Mouse (Mus musculus): ENCODE results near the gene Acvr1. TPM values are rescaled to one million over a fixed set of nuclear protein-coding genes. Genes with fewer than 3 reads are reported as not detected.

Acvr1 gene
- polyA plus RNA-seq, 1 experiment from 2014 or later, result 4.5 TPM

GRCm38 (mm10) chr2:58496647-58497410 lies 70.1 kb downstream of the Acvr1 start:
- 79% methylated on average over 8 of the region's 8 CpGs for WGBS
- Histone ChIP-seq H3K27ac (no peak overlapping the region), H3K9me3 (replicated peaks) (no peaks in the 10 kb centered on the region), H3K4me1 (no peaks in the 10 kb centered on the region), H3K36me3 (peaks cover 6% of the 10 kb centered on the region; the same call in 1 of the 2 replicates), H3K4me3 (no peak overlapping the region), H3K27me3 (ENCODE audit: low read depth, poor library complexity, severe bottlenecking) (no peaks in the 10 kb centered on the region)
- no peak for DNase-seq (ENCODE audit: low spot score)

GRCm38 (mm10) chr2:58495271-58495670 lies 71.7 kb downstream of the Acvr1 start:
- no peaks in the 10 kb centered on the region for H3K4me1 ChIP-seq
- no peak overlapping the region for H3K4me3 ChIP-seq
- H3K27ac ChIP-seq, result no peak overlapping the region
- WGBS, result 90% methylated on average over 3 of the region's 3 CpGs
- H3K27me3 ChIP-seq (ENCODE audit: low read depth, poor library complexity, severe bottlenecking), result no peaks in the 10 kb centered on the region
- H3K9me3 ChIP-seq (replicated peaks), result no peaks in the 10 kb centered on the region
- H3K36me3 ChIP-seq, result peaks cover 6% of the 10 kb centered on the region; the same call in 1 of the 2 replicates
- no peak for DNase-seq (ENCODE audit: low spot score)

- WGBS, result 88% methylated on average over 18 of the region's 18 CpGs
- Histone ChIP-seq H3K36me3 (peaks cover 6% of the 10 kb centered on the region; the same call in 1 of the 2 replicates), H3K9me3 (replicated peaks) (no peaks in the 10 kb centered on the region), H3K4me3 (no peak overlapping the region), H3K27me3 (ENCODE audit: low read depth, poor library complexity, severe bottlenecking) (no peaks in the 10 kb centered on the region), H3K27ac (no peak overlapping the region), H3K4me1 (no peaks in the 10 kb centered on the region)
- no peak for DNase-seq (ENCODE audit: low spot score)
These were observed 73.0 kb downstream of the Acvr1 start for GRCm38 (mm10) chr2:58493685-58494635.

- no peak overlapping the region for H3K4me3 ChIP-seq
- no peak for DNase-seq (ENCODE audit: low spot score)
- WGBS, result 94% methylated on average over 9 of the region's 9 CpGs
- no peaks in the 10 kb centered on the region for H3K9me3 ChIP-seq (replicated peaks)
- H3K4me1 ChIP-seq, result peaks cover 28% of the 10 kb centered on the region
- no peak overlapping the region for H3K27ac ChIP-seq
- H3K27me3 ChIP-seq (ENCODE audit: low read depth, poor library complexity, severe bottlenecking), result no peaks in the 10 kb centered on the region
- H3K36me3 ChIP-seq, result no peaks in the 10 kb centered on the region
These were observed 77.7 kb downstream of the Acvr1 start for GRCm38 (mm10) chr2:58489275-58489674.

GRCm38 (mm10) chr2:58488404-58488803 lies 78.6 kb downstream of the Acvr1 start:
- DNase-seq (ENCODE audit: low spot score), result no peak
- Histone ChIP-seq H3K4me3 (no peak overlapping the region), H3K4me1 (peaks cover 28% of the 10 kb centered on the region), H3K27ac (no peak overlapping the region), H3K27me3 (ENCODE audit: low read depth, poor library complexity, severe bottlenecking) (no peaks in the 10 kb centered on the region), H3K9me3 (replicated peaks) (no peaks in the 10 kb centered on the region), H3K36me3 (no peaks in the 10 kb centered on the region)
- 91% methylated on average over 8 of the region's 8 CpGs for WGBS

GRCm38 (mm10) chr2:58487279-58487560 lies 79.7 kb downstream of the Acvr1 start:
- WGBS, result 87% methylated on average over 3 of the region's 3 CpGs
- H3K9me3 ChIP-seq (replicated peaks), result no peaks in the 10 kb centered on the region
- peaks cover 28% of the 10 kb centered on the region for H3K4me1 ChIP-seq
- H3K27me3 ChIP-seq (ENCODE audit: low read depth, poor library complexity, severe bottlenecking), result no peaks in the 10 kb centered on the region
- H3K36me3 ChIP-seq, result no peaks in the 10 kb centered on the region
- H3K27ac ChIP-seq, result peak overlapping the region; percentile 39; the same call in 1 of the 2 replicates
- no peak for DNase-seq (ENCODE audit: low spot score)
- H3K4me3 ChIP-seq, result no peak overlapping the region

- Histone ChIP-seq H3K9me3 (replicated peaks) (no peaks in the 10 kb centered on the region), H3K36me3 (no peaks in the 10 kb centered on the region), H3K4me3 (no peak overlapping the region), H3K4me1 (peaks cover 28% of the 10 kb centered on the region), H3K27me3 (ENCODE audit: low read depth, poor library complexity, severe bottlenecking) (no peaks in the 10 kb centered on the region), H3K27ac (peak overlapping the region; percentile 59)
- DNase-seq (ENCODE audit: low spot score), result peak; percentile 54
- 60% methylated on average over 11 of the region's 14 CpGs for WGBS
These were observed 80.3 kb downstream of the Acvr1 start for GRCm38 (mm10) chr2:58486441-58487278.

- Histone ChIP-seq H3K27ac (peak overlapping the region; percentile 59; the same call in 1 of the 2 replicates), H3K4me1 (peaks cover 28% of the 10 kb centered on the region), H3K27me3 (ENCODE audit: low read depth, poor library complexity, severe bottlenecking) (no peaks in the 10 kb centered on the region), H3K9me3 (replicated peaks) (no peaks in the 10 kb centered on the region), H3K36me3 (no peaks in the 10 kb centered on the region), H3K4me3 (no peak overlapping the region)
- DNase-seq (ENCODE audit: low spot score), result no peak
- 81% methylated on average over 3 of the region's 3 CpGs for WGBS
These were observed 81.3 kb downstream of the Acvr1 start for GRCm38 (mm10) chr2:58485683-58486082.

GRCm38 (mm10) chr2:58485152-58485551 lies 81.8 kb downstream of the Acvr1 start:
- no peaks in the 10 kb centered on the region for H3K27me3 ChIP-seq (ENCODE audit: low read depth, poor library complexity, severe bottlenecking)
- DNase-seq (ENCODE audit: low spot score), result no peak
- no peak overlapping the region for H3K4me3 ChIP-seq
- H3K9me3 ChIP-seq (replicated peaks), result no peaks in the 10 kb centered on the region
- peaks cover 28% of the 10 kb centered on the region for H3K4me1 ChIP-seq
- H3K27ac ChIP-seq, result no peak overlapping the region
- 63% methylated on average over 4 of the region's 4 CpGs for WGBS
- H3K36me3 ChIP-seq, result no peaks in the 10 kb centered on the region

GRCm38 (mm10) chr2:58484284-58484965 lies 82.5 kb downstream of the Acvr1 start:
- DNase-seq (ENCODE audit: low spot score), result no peak
- H3K36me3 ChIP-seq, result 0 out of 2 replicates have a peak, but pooled peaks cover 2% of the 10 kb centered on the region
- no peaks in the 10 kb centered on the region for H3K27me3 ChIP-seq (ENCODE audit: low read depth, poor library complexity, severe bottlenecking)
- no peaks in the 10 kb centered on the region for H3K9me3 ChIP-seq (replicated peaks)
- 69% methylated on average over 7 of the region's 7 CpGs for WGBS
- H3K4me1 ChIP-seq, result peaks cover 28% of the 10 kb centered on the region
- no peak overlapping the region for H3K27ac ChIP-seq
- no peak overlapping the region for H3K4me3 ChIP-seq

GRCm38 (mm10) chr2:58481450-58482100 lies 85.4 kb downstream of the Acvr1 start:
- no peak for DNase-seq (ENCODE audit: low spot score)
- no peak overlapping the region for H3K27ac ChIP-seq
- no peak overlapping the region for H3K4me3 ChIP-seq
- peaks cover 7% of the 10 kb centered on the region for H3K36me3 ChIP-seq
- 89% methylated on average over 9 of the region's 9 CpGs for WGBS
- H3K27me3 ChIP-seq (ENCODE audit: low read depth, poor library complexity, severe bottlenecking), result no peaks in the 10 kb centered on the region
- H3K4me1 ChIP-seq, result peaks cover 16% of the 10 kb centered on the region
- H3K9me3 ChIP-seq (replicated peaks), result no peaks in the 10 kb centered on the region

- DNase-seq (ENCODE audit: low spot score), result no peak
- H3K9me3 ChIP-seq (replicated peaks), result no peaks in the 10 kb centered on the region
- H3K36me3 ChIP-seq, result peaks cover 12% of the 10 kb centered on the region
- H3K4me3 ChIP-seq, result no peak overlapping the region
- H3K27me3 ChIP-seq (ENCODE audit: low read depth, poor library complexity, severe bottlenecking), result no peaks in the 10 kb centered on the region
- H3K4me1 ChIP-seq, result peaks cover 9% of the 10 kb centered on the region
- H3K27ac ChIP-seq, result no peak overlapping the region
- WGBS, result 71% methylated on average over 6 of the region's 6 CpGs
These were observed 86.2 kb downstream of the Acvr1 start for GRCm38 (mm10) chr2:58480764-58481163.

Measured in limb, embryonic 10.5 days (tissue).